Comparison of ENCODE assay signal across 8 mouse cellular contexts in the genomic region with DNA sequence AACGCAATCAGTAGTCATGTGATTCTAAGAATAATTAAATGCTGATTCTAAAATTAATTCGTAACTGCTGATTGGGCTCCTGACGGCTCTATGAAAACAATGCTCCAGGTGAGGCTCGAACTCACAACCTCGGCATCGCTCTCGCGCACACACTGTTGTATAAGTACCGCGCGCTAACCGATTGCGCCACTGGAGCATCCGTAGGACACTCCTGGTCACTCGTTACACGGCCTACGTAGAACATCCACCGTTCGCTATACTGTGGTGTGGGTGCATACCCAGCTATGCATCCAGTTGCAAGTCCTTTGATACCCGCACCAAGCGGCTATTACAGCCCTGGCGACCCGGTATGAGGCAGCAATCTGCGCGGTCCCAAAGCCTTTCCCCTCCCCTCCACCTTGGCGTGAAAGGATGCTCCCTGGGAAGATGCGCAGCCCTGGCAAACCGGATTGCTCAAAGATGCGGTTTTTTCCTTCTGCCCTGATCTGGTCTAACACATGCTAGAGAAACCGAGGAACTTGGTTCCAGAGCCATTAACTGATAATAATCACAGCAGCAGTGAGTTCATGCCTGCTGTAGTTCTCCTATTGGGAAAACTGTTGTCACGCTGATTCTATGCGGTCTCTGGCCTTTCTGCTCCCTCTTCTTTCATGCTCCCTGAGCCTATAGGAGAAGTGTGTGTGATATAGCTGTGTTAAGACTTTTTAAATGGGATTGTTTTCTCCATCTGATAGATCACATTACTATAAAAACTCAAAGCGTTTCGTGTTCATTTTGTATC. TPM values are rescaled to one million over a fixed set of nuclear protein-coding genes. Genes with fewer than 3 reads are reported as not detected.
DNase-seq lines count a peak whose midpoint lies in the region; ATAC-seq and TF ChIP-seq lines count a peak whose summit lies in the region.
"Had no signal": no experiment of that assay in that cellular context is flagged by ENCODE, and none has a peak within 500 bp of the region (broad histone marks: within the 10 kb centered on the region; RNA-seq: fewer than 3 reads in every experiment).

No protein-coding gene starts in this region.

- 3% methylated on average over 34 of the region's 34 CpGs for WGBS in forebrain, embryonic 12.5 days
- WGBS in midbrain, embryonic 12.5 days = 3% methylated on average over 34 of the region's 34 CpGs

- H3K9me3 ChIP-seq in CH12.LX (replicated peaks; ENCODE audit: low read length) (no peaks in the 10 kb centered on the region), E14TG2a.4 (ENCODE audit: low read length) (peaks cover 3% of the 10 kb centered on the region; the same call in 1 of the 2 replicates)
- H3K9me3 ChIP-seq in forebrain, embryonic 12.5 days = no peaks in the 10 kb centered on the region
- H3K9me3 ChIP-seq in midbrain, embryonic 12.5 days = no peaks in the 10 kb centered on the region

- H3K4me1 ChIP-seq in CH12.LX (ENCODE audit: control insufficient read depth in 1 of 2, insufficient read depth in 2 of 2) (no peaks in the 10 kb centered on the region), E14TG2a.4 (replicated peaks; ENCODE audit: low read depth, low read length) (no peaks in the 10 kb centered on the region)
- H3K4me1 ChIP-seq in forebrain, embryonic 12.5 days = no peaks in the 10 kb centered on the region
- H3K4me1 ChIP-seq in midbrain, embryonic 12.5 days = 0 out of 2 replicates have a peak, but pooled peaks cover 6% of the 10 kb centered on the region

- dilution Hi-C loops in CH12.LX (cut with MboI; ENCODE audit: extremely low pct_ligation_motif_present, extremely low pct_unique_long_range_greater_than_20kb, low sequenced_read_pairs) = no loop called here

- TF ChIP-seq EP300 in CH12.LX (IDR thresholded peaks at IDR 0.05; ENCODE audit: low read length) = no peak

- no peak for TF ChIP-seq POLR2A in CH12.LX (IDR thresholded peaks at IDR 0.05; ENCODE audit: low read depth, low read length)

- ATAC-seq in forebrain, embryonic 12.5 days (ENCODE audit: low FRiP score) = peak; percentile 83
- ATAC-seq in midbrain, embryonic 12.5 days (ENCODE audit: low FRiP score, low read depth) = peak; percentile 90

- no peaks in the 10 kb centered on the region for H3K79me2 ChIP-seq in CH12.LX (replicated peaks; ENCODE audit: control insufficient read depth, extremely low read depth, insufficient read depth, poor library complexity, severe bottlenecking)

- H3K4me2 ChIP-seq in CH12.LX (ENCODE audit: insufficient read depth, low read depth, poor library complexity, severe bottlenecking) = no peak overlapping the region
- H3K4me2 ChIP-seq in forebrain, embryonic 12.5 days = peak overlapping the region; percentile 48
- peak overlapping the region; percentile 49 for H3K4me2 ChIP-seq in midbrain, embryonic 12.5 days (replicated peaks)

- no peak for TF ChIP-seq RAD21 in CH12.LX (IDR thresholded peaks at IDR 0.05; ENCODE audit: low read depth, low read length)

- no peak for DNase-seq in CH12.LX (ENCODE audit: extremely low read depth)
- peak; percentile 33 for DNase-seq in layer of hippocampus, adult 9-11 months
- no peak for DNase-seq in urinary bladder, postnatal 10 days (ENCODE audit: low spot score)
- DNase-seq in urinary bladder, adult 18-20 months (ENCODE audit: low spot score in 2 of 2) = no peak

- in situ Hi-C loops in CH12.LX (cut with MboI; ENCODE audit: low pct_ligation_motif_present, low pct_unique_long_range_greater_than_20kb, low sequenced_read_pairs) = no loop called here

- H3K36me3 ChIP-seq in CH12.LX (replicated peaks in 1 of 2; ENCODE audit: control insufficient read depth in 1 of 2, insufficient read depth in 1 of 2, low read length in 1 of 2) (no peaks in the 10 kb centered on the region), E14TG2a.4 (ENCODE audit: insufficient read depth, low read length) (no peaks in the 10 kb centered on the region)
- H3K36me3 ChIP-seq in forebrain, embryonic 12.5 days (replicated peaks) = no peaks in the 10 kb centered on the region
- H3K36me3 ChIP-seq in midbrain, embryonic 12.5 days = no peaks in the 10 kb centered on the region

- H3K4me3 ChIP-seq in CH12.LX (replicated peaks in 1 of 3; ENCODE audit: low read depth in 2 of 3, low read length in 2 of 3, poor library complexity in 1 of 3) (no peak overlapping the region), E14TG2a.4 (replicated peaks; ENCODE audit: low read length) (peak overlapping the region; percentile 75)
- H3K4me3 ChIP-seq in forebrain, embryonic 12.5 days (replicated peaks) = peak overlapping the region; percentile 33
- peak overlapping the region; percentile 38 for H3K4me3 ChIP-seq in midbrain, embryonic 12.5 days

- H3K27me3 ChIP-seq in CH12.LX (replicated peaks) (no peaks in the 10 kb centered on the region), E14TG2a.4 (ENCODE audit: insufficient read depth, low read length) (no peaks in the 10 kb centered on the region)
- H3K27me3 ChIP-seq in forebrain, embryonic 12.5 days = no peaks in the 10 kb centered on the region
- no peaks in the 10 kb centered on the region for H3K27me3 ChIP-seq in midbrain, embryonic 12.5 days

- TF ChIP-seq CTCF in CH12.LX (conservative IDR thresholded peaks at IDR 0.05 in 1 of 2, IDR thresholded peaks at IDR 0.05 in 1 of 2; ENCODE audit: low read depth in 2 of 2, low read length in 2 of 2) (no peak), E14TG2a.4 (conservative IDR thresholded peaks at IDR 0.05; ENCODE audit: low read length) (no peak)

- H3K9ac ChIP-seq in CH12.LX (ENCODE audit: insufficient read depth, low read depth) = no peak overlapping the region
- peak overlapping the region; percentile 21; the same call in 1 of the 2 replicates for H3K9ac ChIP-seq in forebrain, embryonic 12.5 days
- H3K9ac ChIP-seq in midbrain, embryonic 12.5 days (replicated peaks) = no peak overlapping the region; the same call in 1 of the 2 replicates

- H3K27ac ChIP-seq in CH12.LX (ENCODE audit: insufficient read depth, low read depth) = no peak overlapping the region
- no peak overlapping the region for H3K27ac ChIP-seq in forebrain, embryonic 12.5 days
- no peak overlapping the region for H3K27ac ChIP-seq in midbrain, embryonic 12.5 days (replicated peaks)

TF ChIP-seq in CH12.LX, 34 proteins besides CTCF, POLR2A, EP300 and RAD21:
- TF ChIP-seq TBP (conservative IDR thresholded peaks at IDR 0.05; ENCODE audit: low read depth, low read length) (peak; percentile 94), JUND (conservative IDR thresholded peaks at IDR 0.05; ENCODE audit: low read depth, low read length) (no peak)

RNA-seq across cellular contexts. Expression of a gene that starts 23.6 kb away (rescaled TPM):
- not detected in 2 replicates for total RNA-seq in CH12.LX (2012; rRNA removed)
- total RNA-seq in CH12.LX (2014; rRNA removed) = not detected in 2 replicates
- 0.06 TPM in 1 of 2 replicates, not detected in the other for polyA plus RNA-seq in CH12.LX (2012; ENCODE audit: insufficient read length, low read depth)
- not detected in 2 replicates for polyA plus RNA-seq in forebrain, embryonic 12.5 days (2016; fragmentation: Nextera tagmentation; extraction: Ambion mirVana)
- not detected in 2 replicates for polyA plus RNA-seq in midbrain, embryonic 12.5 days (2016; fragmentation: Nextera tagmentation; extraction: Ambion mirVana)
- total RNA-seq: hematopoietic stem cell, adult 5-6 weeks had no signal

RNA-seq across cellular contexts. Expression of a gene that starts 34.8 kb away (rescaled TPM):
- not detected in 2 replicates for total RNA-seq in CH12.LX (2012; rRNA removed)
- not detected in 2 replicates for total RNA-seq in CH12.LX (2014; rRNA removed)
- not detected in 2 replicates for polyA plus RNA-seq in CH12.LX (2012; ENCODE audit: insufficient read length, low read depth)
- not detected in 2 replicates for polyA plus RNA-seq in forebrain, embryonic 12.5 days (2016; fragmentation: Nextera tagmentation; extraction: Ambion mirVana)
- polyA plus RNA-seq in midbrain, embryonic 12.5 days (2016; fragmentation: Nextera tagmentation; extraction: Ambion mirVana) = not detected in 2 replicates
- total RNA-seq: hematopoietic stem cell, adult 5-6 weeks had no signal

RNA-seq across cellular contexts. Expression of a gene that starts 56.6 kb away (rescaled TPM):
- total RNA-seq in CH12.LX (2012; rRNA removed) (not detected in 2 replicates), CH12.LX (2014; rRNA removed) (not detected in 2 replicates)
- not detected in 2 replicates for polyA plus RNA-seq in CH12.LX (2012; ENCODE audit: insufficient read length, low read depth)
- not detected in 2 replicates for polyA plus RNA-seq in forebrain, embryonic 12.5 days (2016; fragmentation: Nextera tagmentation; extraction: Ambion mirVana)
- not detected in 2 replicates for polyA plus RNA-seq in midbrain, embryonic 12.5 days (2016; fragmentation: Nextera tagmentation; extraction: Ambion mirVana)
- total RNA-seq: hematopoietic stem cell, adult 5-6 weeks had no signal

Comparison
In these comparisons a context has a peak if more than half of its experiments do, and no peak if none do; other contexts are left out.
1. H3K4me3 ChIP-seq: peak in E14TG2a.4 (single experiment), forebrain, embryonic 12.5 days (single experiment) and midbrain, embryonic 12.5 days (single experiment); none in CH12.LX (0 of 3).